Mouse (Mus musculus) stomach, embryonic 15.5 days (tissue): ENCODE results near the gene Mlst8. TPM values are rescaled to one million over a fixed set of nuclear protein-coding genes. Genes with fewer than 3 reads are reported as not detected.

Experiments used
- ATAC-seq: fragments of 200-750 bp; cut with Nextera tagmentation; 2 replicates; pipeline ENCODE4 v1.8.0; 2017; ENCODE audit warnings: low read depth, moderate number of reproducible peaks, moderate TSS enrichment; ENCODE audit not compliant: insufficient read depth, low FRiP score
- H3K27ac ChIP-seq: fragments of 300-500 bp; sonication (generic); 2 replicates; pipeline ENCODE4 v1.5.1; 2015; ENCODE audit warnings: mild to moderate bottlenecking, inconsistent platforms
- H3K27me3 ChIP-seq: fragments of 300-500 bp; sonication (generic); replicated peaks from 2 replicates; pipeline ENCODE4 v1.6.1; 2015; ENCODE audit warnings: inconsistent platforms
- H3K36me3 ChIP-seq: fragments of 300-500 bp; sonication (generic); 2 replicates; pipeline ENCODE4 v1.6.1; 2015; ENCODE audit warnings: inconsistent platforms
- H3K4me1 ChIP-seq: fragments of 300-500 bp; sonication (generic); 2 replicates; pipeline ENCODE4 v1.6.1; 2015; ENCODE audit warnings: inconsistent platforms
- H3K4me2 ChIP-seq: fragments of 300-500 bp; sonication (generic); 2 replicates; pipeline ENCODE4 v1.6.1; 2015; ENCODE audit warnings: mild to moderate bottlenecking, inconsistent platforms
- H3K4me3 ChIP-seq: fragments of 300-500 bp; sonication (generic); replicated peaks from 2 replicates; pipeline ENCODE4 v1.5.1; 2015; ENCODE audit warnings: inconsistent platforms
- H3K9ac ChIP-seq: fragments of 300-500 bp; sonication (generic); 2 replicates; pipeline ENCODE4 v1.6.1; 2015; ENCODE audit warnings: inconsistent platforms
- H3K9me3 ChIP-seq: fragments of 300-500 bp; sonication (generic); 2 replicates; pipeline ENCODE4 v1.6.1; 2016; ENCODE audit warnings: inconsistent platforms
- WGBS: fragments of 180-500 bp; shearing (Covaris S2); methylation state at CpG from one replicate; pipeline ENCODE4 v1.1.7; 2015; 5-methylcytosine and 5-hydroxymethylcytosine counted together
- polyA plus RNA-seq: library from polyadenylated mRNA; unstranded; fragments of >200 nt; fragmentation: Nextera tagmentation; extraction: Ambion mirVana; gene quantifications from 2 replicates; pipeline ENCODE4 v1.2.1, GENCODE M21; 2015

Mlst8 gene
- polyA plus RNA-seq, 1 experiment from 2014 or later = 25.0 TPM

GRCm38 (mm10) chr17:24485090-24485860, 6.4 kb upstream of the Mlst8 start:
- WGBS = 49% methylated on average over 11 of the region's 11 CpGs
- no peak for ATAC-seq
- no peak overlapping the region for H3K9ac ChIP-seq
- no peak overlapping the region for H3K4me2 ChIP-seq
- peaks cover 23% of the 10 kb centered on the region for H3K27me3 ChIP-seq
- no peak overlapping the region for H3K27ac ChIP-seq
- peaks cover 9% of the 10 kb centered on the region for H3K4me1 ChIP-seq
- H3K36me3 ChIP-seq = no peaks in the 10 kb centered on the region
- no peaks in the 10 kb centered on the region for H3K9me3 ChIP-seq
- H3K4me3 ChIP-seq = no peak overlapping the region

DNA sequence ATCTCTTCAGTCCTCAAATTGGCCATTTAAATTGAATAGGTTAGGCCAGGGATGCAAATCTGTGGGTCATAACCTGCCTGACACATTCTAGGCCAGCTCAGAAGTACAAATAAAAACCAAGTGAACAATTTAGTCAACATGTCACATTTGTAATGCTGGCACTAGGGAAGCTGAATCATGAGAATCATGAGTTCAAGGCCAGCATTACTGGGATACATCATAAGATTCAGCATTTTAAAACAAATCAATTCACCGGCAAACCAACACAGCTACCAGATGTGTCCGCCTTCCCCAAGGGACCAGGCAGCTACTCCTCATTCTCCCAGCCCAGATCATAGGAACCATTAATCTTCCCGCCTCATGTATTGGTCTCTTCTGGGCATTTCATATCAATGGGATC, 4.6 kb upstream of the Mlst8 start:
- no peak for ATAC-seq

GRCm38 (mm10) chr17:24481027-24481815, 2.3 kb upstream of the Mlst8 start:
- H3K27ac ChIP-seq = no peak overlapping the region
- 92% methylated on average over 20 of the region's 20 CpGs for WGBS
- ATAC-seq = no peak
- H3K4me2 ChIP-seq = no peak overlapping the region
- H3K4me3 ChIP-seq = no peak overlapping the region
- H3K27me3 ChIP-seq = no peaks in the 10 kb centered on the region
- no peaks in the 10 kb centered on the region for H3K9me3 ChIP-seq
- H3K4me1 ChIP-seq = peaks cover 20% of the 10 kb centered on the region
- peaks cover 7% of the 10 kb centered on the region for H3K36me3 ChIP-seq
- H3K9ac ChIP-seq = no peak overlapping the region

More for the DNA sequence above, 4.6 kb upstream of the Mlst8 start:
- Histone ChIP-seq H3K4me1 (peaks cover 9% of the 10 kb centered on the region; the same call in 1 of the 2 replicates), H3K4me2 (no peak overlapping the region), H3K27ac (no peak overlapping the region), H3K4me3 (no peak overlapping the region), H3K9me3 (no peaks in the 10 kb centered on the region), H3K9ac (no peak overlapping the region), H3K27me3 (peaks cover 12% of the 10 kb centered on the region), H3K36me3 (no peaks in the 10 kb centered on the region)
- WGBS = 85% methylated on average over 3 of the region's 3 CpGs

GRCm38 (mm10) chr17:24480201-24480826, 1.4 kb upstream of the Mlst8 start:
- H3K4me1 ChIP-seq = peaks cover 17% of the 10 kb centered on the region
- 50% methylated on average over 3 of the region's 3 CpGs for WGBS
- H3K9ac ChIP-seq = no peak overlapping the region

DNA sequence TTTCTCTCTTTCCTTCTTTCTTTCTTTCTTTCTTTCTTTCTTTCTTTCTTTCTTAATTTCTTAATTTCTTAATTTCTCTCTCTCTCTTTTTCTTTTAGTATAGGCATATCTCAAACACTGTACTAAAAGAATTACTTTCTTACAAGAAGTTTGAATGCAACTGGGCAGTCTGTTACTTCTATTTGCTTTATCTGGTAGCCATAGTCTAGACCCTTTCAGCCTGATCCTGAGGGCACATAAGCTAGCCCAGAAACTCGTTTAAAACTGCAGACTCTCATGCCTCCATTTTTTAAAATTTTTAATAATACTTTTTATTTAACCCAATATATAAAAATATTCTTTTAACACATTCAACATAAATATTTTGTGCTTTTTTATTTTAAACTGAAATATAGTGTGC, 553 bp upstream of the Mlst8 start:
- no peak for ATAC-seq
- H3K4me2 ChIP-seq = peak overlapping the region; percentile 81; the same call in 1 of the 2 replicates
- 21% methylated on average over 1 of the region's 1 CpGs for WGBS
- H3K36me3 ChIP-seq = peaks cover 24% of the 10 kb centered on the region
- H3K9ac ChIP-seq = no peak overlapping the region
- H3K27ac ChIP-seq = no peak overlapping the region; the same call in 1 of the 2 replicates
- peak overlapping the region; percentile 96 for H3K4me3 ChIP-seq
- no peaks in the 10 kb centered on the region for H3K27me3 ChIP-seq
- H3K4me1 ChIP-seq = peaks cover 17% of the 10 kb centered on the region
- H3K9me3 ChIP-seq = no peaks in the 10 kb centered on the region

More at GRCm38 (mm10) chr17:24480201-24480826, 1.4 kb upstream of the Mlst8 start:
- Histone ChIP-seq H3K4me2 (0 out of 2 replicates have a peak overlapping the region, but pooled peaks have one; percentile 2), H3K36me3 (peaks cover 16% of the 10 kb centered on the region), H3K27me3 (no peaks in the 10 kb centered on the region), H3K9me3 (no peaks in the 10 kb centered on the region), H3K27ac (peak overlapping the region; percentile 54), H3K4me3 (no peak overlapping the region)
- ATAC-seq = no peak

GRCm38 (mm10) chr17:24477985-24478600, 785 bp downstream of the Mlst8 start:
- Histone ChIP-seq H3K4me3 (peak overlapping the region; percentile 96), H3K27me3 (no peaks in the 10 kb centered on the region), H3K27ac (no peak overlapping the region), H3K36me3 (peaks cover 34% of the 10 kb centered on the region), H3K4me1 (peaks cover 28% of the 10 kb centered on the region), H3K9ac (peak overlapping the region; percentile 37; the same call in 1 of the 2 replicates), H3K9me3 (no peaks in the 10 kb centered on the region), H3K4me2 (peak overlapping the region; percentile 81)
- 39% methylated on average over 11 of the region's 11 CpGs for WGBS
- peak; percentile 0; the same call in 1 of the 2 replicates for ATAC-seq

GRCm38 (mm10) chr17:24477053-24477984, 1.6 kb downstream of the Mlst8 start:
- Histone ChIP-seq H3K9ac (0 out of 2 replicates have a peak overlapping the region, but pooled peaks have one; percentile 37), H3K9me3 (no peaks in the 10 kb centered on the region), H3K4me3 (peak overlapping the region; percentile 96), H3K27me3 (no peaks in the 10 kb centered on the region), H3K4me1 (peaks cover 35% of the 10 kb centered on the region), H3K36me3 (peaks cover 34% of the 10 kb centered on the region), H3K27ac (no peak overlapping the region), H3K4me2 (peak overlapping the region; percentile 81)
- WGBS = 93% methylated on average over 20 of the region's 20 CpGs
- no peak for ATAC-seq

- H3K4me3 ChIP-seq = no peak overlapping the region
- H3K36me3 ChIP-seq = peaks cover 34% of the 10 kb centered on the region
- no peaks in the 10 kb centered on the region for H3K27me3 ChIP-seq
- no peak overlapping the region for H3K27ac ChIP-seq
- WGBS = 89% methylated on average over 10 of the region's 10 CpGs
- no peak overlapping the region for H3K4me2 ChIP-seq
- peaks cover 45% of the 10 kb centered on the region for H3K4me1 ChIP-seq
- H3K9me3 ChIP-seq = no peaks in the 10 kb centered on the region
- no peak for ATAC-seq
- no peak overlapping the region for H3K9ac ChIP-seq
Observed at GRCm38 (mm10) chr17:24476022-24476776, 2.7 kb downstream of the Mlst8 start.

DNA sequence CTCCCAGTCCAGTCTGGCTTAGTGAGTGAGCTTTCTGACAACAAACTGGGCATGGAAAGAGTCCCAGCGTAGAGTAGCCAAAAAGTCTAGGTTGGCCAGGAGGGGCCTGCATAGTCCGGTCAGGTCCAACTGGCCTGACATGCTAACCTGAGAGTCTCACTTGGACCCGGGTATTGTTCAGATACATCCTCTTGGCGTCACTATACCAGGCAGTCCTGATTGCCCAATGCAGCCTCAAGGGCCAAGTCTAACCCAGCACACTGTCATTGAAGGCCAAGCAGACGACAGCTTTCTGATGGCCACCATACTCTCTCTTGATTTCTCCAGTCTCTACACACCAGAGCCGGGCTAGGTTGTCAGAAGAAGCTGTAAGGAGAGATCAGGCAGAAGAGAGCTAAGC, 3.3 kb downstream of the Mlst8 start:
- Histone ChIP-seq H3K4me3 (no peak overlapping the region), H3K4me2 (no peak overlapping the region), H3K27me3 (no peaks in the 10 kb centered on the region), H3K36me3 (peaks cover 34% of the 10 kb centered on the region), H3K9me3 (no peaks in the 10 kb centered on the region), H3K27ac (no peak overlapping the region), H3K9ac (no peak overlapping the region), H3K4me1 (peaks cover 50% of the 10 kb centered on the region)
- no peak for ATAC-seq
- WGBS = 87% methylated on average over 6 of the region's 6 CpGs

GRCm38 (mm10) chr17:24474557-24474956, 4.3 kb downstream of the Mlst8 start:
- H3K4me2 ChIP-seq = no peak overlapping the region
- no peak for ATAC-seq
- no peak overlapping the region; the same call in 1 of the 2 replicates for H3K27ac ChIP-seq
- no peak overlapping the region for H3K4me3 ChIP-seq
- peaks cover 44% of the 10 kb centered on the region for H3K4me1 ChIP-seq
- H3K36me3 ChIP-seq = peaks cover 34% of the 10 kb centered on the region
- WGBS = 78% methylated on average over 5 of the region's 5 CpGs
- no peaks in the 10 kb centered on the region for H3K27me3 ChIP-seq
- no peaks in the 10 kb centered on the region for H3K9me3 ChIP-seq
- no peak overlapping the region for H3K9ac ChIP-seq
